Mouse (Mus musculus): ENCODE measurements around the gene B230118H07Rik.
"Not testable (repeated sequence)": the region's sequence is repeated elsewhere in the genome, so short reads cannot be mapped to it uniquely, and the experiment has no call there.

The B230118H07Rik gene

DNA sequence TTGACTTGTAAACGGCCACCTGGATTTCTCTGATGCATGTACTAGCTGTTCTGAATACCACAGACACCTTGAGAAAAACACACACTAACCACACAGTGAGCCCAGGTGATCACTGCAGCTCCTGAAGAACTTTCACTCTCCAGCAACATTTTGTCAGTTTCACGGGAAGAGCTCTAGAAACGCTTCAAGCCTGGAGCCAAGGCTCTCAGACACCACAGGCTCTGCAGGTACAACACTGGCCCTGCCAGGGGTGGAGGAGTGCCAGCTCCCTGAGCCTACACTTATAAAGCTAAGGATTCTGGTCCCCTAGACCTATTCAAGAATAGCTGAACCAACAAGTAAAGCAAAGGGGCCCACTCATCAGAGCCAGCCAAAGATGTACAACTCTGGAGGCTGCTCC is 67.9 kb downstream of the B230118H07Rik start:
- no peak for DNase-seq

DNA sequence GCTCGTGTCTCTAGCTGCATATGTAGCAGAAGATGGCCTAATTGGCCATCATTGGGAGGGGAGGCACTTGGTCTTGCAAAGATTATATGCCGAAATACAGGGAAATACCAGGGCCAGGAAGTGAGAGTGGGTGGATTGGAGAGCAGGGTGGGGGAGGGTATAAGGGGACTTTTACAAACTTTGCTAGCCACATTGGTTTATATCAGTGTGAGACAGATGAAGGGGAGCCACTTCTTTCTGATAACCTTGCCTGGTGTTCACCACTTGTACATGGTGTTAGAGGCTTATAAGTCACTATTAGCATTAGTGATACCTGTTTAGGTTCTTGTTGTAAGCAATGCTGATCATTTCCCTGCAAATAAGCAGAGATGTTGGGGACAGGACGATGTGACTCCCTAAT is 68.4 kb downstream of the B230118H07Rik start:
- no peak for DNase-seq

DNA sequence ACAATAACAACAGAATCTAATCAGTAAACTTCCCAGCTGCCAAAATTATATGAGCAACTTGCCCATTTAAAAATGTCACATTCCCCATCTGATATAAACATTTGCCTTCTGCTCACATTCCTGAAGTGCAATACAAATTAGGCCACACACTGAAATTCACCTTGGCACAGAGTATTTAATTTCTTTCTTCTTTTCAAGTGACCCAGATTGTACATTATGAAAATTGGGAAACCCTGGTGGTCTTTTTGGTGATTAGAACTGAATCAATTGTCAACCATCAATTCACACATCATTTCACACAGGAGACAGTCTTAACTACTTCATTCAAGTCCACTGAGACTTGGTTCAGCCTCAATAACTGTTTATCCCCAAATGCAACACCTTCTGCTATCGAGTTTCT is 68.9 kb downstream of the B230118H07Rik start:
- no peak for DNase-seq

DNA sequence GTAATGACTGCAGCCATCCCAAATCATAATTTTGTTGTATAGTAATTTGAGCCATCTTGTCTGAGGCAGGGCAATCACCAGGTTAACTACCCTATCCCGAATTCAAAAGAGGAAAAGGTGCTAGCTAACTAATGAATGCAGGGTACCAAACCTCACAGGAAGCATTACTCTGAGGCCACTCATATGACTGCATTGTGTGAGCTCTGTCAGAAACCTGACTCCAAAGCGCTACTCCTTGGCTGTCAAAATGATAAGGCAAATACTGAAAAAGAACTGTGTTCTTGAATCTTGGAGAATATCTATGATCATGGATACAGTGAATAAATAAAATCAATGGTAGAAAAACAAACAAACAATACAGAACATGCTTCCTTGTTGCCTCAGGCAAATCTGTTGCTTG is 69.3 kb downstream of the B230118H07Rik start:
- no peak for DNase-seq

DNA sequence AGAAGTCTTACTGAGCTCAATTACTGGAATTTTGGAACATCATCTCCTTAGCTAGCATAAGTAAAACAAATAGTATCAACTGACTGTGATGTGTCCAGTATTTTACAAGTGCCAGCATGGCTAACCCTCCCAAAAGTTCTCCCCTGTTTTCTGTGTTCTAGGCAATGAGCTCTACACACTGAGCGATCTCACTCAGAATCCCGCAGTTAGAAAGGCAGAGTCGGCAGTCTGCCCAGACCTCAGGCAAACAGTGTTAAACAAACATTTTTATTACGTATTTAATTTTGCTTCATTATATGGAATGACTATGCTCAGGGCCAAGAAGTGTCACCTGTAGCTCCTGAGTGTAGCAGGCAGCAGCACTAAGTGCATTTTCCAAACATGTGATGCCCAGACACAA is 72.1 kb downstream of the B230118H07Rik start:
- DNase-seq = no peak

DNA sequence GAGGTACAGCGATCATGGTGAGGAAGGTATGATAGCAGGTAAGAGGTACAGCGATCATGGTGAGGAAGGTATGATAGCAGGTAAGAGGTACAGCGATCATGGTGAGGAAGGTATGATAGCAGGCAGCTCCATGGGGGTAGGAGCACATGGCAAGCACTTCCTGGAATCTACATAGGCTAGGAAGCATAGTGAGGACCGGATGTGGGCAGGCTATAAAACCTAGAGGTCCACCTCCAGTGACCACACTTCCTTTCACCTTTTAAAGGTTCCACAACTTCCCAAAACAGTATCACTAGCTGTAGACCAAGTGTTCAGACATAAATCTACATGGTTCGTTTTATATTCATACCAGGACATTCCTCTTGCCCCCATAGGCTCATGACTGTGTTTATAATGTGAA is 80.1 kb downstream of the B230118H07Rik start:
- no peak for DNase-seq

DNA sequence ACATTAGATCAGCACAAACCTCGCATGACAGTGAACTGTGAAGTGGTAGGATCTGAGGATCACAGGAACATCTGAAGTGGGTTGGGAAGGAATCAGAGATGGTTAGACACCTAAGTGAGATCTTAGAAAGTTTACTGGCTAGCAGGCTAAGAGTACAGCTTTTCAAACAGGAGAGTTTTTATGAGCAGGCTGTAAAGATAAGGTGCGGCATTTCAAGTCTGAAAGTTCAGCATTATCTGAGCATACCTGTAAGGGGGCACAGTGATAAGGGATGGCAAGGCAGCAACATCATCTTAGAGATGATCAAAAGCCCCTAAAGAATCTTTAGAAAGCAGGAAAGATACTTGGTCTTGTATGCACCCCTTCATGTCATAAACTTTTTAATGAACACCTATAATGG is 81.8 kb downstream of the B230118H07Rik start:
- DNase-seq = no peak

DNA sequence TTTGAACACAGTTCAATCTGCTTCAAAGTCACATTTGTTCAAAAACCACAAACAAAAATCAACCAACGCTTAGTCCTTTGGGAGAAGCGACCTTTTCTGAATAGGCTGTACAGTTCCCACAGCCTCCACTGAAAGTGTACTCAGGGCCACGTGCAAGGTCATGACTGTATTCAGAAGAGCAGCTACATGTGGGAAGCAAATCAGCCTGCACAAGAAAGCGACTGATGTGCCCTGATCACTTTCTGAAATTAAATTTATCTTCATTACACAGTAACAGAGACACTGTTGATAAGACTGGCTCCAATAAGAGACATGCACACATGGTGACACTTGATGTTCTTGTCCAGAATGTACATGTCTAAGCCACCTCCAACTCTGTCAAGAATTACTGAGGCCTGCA is 85.6 kb downstream of the B230118H07Rik start:
- DNase-seq = no peak

DNA sequence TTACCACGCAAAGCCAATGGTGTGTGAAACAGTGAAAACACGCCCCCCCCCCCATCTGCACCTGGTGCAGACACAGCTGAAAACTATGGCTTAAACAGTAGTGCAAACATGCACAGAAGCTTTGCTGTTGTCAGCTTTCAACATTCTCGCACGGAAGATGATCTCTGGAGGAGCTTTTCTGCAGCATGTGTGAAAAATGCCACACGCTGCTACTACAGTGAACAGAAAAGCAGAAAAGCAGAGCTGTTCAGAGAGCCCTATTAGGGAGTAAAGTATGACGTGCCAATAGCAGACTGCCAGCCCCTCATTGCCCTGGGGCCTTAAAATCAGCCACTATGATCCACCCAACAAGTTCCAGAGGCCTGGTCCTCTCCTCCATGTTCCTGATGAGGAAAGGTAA is 86.1 kb downstream of the B230118H07Rik start:
- no peak for DNase-seq

DNA sequence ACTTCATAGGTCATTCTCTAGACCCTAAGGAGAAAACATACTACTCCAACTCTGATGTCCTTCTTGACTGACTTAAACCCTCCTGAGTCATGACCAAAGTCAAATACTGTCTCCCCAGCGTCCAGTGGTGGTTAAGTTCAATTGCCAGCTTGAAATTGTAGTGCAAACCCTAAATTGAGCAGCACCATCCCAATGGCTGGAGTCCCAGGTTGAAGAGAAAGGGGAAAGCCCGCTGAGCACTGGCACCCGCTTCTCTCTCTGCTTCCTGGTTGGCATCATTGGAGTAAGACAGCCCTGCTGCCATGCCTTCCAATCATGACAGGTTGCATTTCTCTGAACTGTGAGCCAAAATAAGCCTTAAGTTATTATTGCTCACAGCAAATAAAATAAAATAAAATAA is 89.9 kb downstream of the B230118H07Rik start:
- no peak for DNase-seq

DNA sequence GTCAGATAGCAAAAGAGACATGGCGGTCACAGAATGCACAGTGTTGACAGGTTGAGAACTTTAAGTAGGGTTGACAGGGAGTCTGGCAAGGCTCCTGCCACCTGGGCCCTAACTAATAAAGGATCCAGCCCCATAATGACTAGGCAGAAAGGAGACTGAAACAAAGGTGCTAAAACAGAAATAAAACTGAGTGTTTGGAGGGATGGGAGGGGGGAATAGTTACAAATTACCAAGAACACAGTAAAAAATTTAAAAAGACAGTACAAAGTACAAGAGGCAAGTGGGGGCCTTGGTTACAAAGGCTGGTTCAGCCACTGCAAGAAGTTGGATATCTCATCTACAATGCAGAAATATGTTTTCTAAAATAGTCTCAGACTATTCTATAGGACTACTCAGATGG is 93.4 kb downstream of the B230118H07Rik start:
- DNase-seq = no peak

DNA sequence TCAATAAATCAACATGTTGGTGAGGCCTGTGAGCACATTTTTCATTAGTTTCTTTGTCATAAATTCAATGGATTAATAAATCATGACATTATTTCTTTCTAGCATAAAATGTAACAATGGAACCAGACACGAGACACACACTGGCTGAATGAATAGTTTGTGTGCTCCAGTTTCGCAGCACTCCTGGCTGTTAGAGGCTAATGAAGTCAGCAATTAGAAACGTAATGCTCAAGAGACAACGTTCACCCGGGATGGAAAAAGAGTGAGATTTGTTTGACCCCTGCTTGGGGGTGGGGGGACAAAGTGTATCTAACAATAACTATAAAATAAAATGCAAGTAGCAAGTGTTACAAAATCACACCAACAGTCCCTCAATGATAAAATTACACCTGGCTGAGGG is 95.5 kb downstream of the B230118H07Rik start:
- DNase-seq = no peak

DNA sequence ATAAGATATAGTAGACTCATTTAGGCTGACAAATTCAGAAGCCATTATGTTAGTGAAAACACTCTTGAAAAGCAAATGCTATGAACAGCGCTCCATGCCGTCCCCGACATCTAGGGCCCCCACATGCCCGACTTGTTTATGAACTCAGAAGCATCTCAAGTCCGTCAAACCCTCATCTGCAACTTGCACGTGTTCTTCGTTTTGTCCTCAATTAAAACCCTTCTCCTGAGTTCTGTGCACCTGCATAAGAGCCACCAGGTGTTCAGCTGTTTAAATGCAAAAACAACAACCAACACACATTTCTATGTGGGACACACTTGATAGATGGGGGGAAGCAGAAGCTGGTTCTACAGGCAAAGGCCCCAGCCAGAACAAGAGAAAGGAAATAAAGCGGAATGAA is 97.0 kb downstream of the B230118H07Rik start:
- no peak for DNase-seq

DNA sequence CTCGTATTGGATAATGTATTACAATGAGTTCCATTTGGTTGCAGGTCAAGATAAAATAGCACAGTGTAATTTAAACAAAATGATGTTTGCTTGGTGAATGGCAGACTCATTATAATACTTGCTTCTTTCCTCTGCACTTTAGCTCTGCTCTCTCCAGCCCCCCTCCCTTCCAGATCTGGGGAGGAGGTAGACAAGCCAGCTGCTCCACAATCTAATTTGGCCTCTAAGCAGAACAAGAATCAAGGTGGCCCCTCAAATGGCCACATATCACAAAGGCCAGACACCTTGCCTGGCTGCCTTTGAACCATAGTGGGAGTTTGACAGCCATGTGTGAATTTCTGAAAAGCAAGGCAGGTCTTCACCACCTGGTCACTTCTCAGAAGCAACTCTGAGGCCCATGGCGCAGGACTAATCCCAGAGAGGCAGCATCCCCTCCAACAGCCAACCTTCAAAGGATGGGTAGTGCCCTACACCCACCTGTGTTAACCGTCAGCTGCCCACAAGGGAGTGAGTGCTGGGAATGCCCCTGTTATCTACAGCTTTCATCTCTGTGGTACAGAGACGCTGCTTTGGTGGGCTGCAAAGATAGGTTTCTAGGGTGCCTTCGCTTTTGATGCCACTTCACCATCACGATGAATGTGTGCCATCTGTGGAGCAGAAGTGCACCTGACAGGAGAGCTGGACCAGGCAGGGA is 98.2 kb downstream of the B230118H07Rik start:
- no peak for DNase-seq

DNA sequence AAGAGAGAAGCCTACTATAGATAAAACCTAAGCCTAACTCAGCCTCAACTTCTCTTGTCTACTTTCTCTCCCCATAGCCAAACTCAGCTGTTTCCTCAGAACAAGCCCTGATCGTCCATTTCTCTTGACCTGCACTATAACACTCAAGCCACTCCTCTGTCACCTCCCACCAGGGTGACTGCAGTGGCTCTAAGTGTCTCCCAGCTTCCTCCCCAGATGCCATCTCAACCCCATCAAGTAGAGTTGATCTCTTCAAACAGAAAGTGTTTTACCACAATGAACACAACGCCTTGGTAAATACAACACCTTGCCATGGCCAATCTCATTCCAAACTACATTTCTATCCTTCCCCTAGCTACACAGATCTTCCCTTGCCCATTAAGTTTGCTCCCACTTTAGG is 99.2 kb downstream of the B230118H07Rik start:
- no peak for DNase-seq

DNA sequence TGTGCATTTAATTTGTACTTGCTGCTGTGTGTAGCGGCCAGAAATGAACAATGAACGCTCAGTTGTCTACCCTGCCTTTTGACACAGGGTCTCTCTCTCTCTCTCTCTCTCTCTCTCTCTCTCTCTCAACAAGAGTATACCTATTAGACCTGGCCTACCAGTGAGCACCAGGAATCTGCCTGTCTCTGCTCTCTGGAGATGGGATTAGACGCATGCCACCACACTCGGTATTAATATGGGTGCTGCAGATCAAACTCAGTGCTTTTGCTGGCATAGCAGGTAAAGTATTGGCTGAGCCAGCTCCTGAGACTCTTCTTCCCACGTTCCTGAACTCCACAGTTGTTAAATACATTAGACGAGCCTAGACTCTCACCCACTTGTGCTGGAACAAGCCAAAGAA is 100.5 kb downstream of the B230118H07Rik start:
- DNase-seq = no peak

DNA sequence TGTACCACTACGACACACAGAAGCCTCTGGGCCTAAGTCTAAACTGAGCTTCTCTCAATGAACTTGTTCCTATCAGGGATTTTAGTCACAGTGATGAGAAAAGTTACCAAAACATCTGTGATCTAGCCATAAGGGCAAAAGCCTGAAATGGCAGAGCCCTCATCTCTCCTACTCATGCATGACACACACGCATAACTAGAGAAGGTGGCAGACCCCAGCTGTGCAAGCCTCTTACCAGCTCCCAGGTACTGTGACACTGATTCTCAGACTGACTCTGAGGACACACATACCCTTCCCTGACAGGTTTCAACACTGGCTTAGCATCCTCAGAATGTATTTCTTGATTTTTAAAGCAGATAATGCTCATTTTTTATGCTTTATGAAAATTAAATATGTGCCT is 103.7 kb downstream of the B230118H07Rik start:
- no peak for DNase-seq

DNA sequence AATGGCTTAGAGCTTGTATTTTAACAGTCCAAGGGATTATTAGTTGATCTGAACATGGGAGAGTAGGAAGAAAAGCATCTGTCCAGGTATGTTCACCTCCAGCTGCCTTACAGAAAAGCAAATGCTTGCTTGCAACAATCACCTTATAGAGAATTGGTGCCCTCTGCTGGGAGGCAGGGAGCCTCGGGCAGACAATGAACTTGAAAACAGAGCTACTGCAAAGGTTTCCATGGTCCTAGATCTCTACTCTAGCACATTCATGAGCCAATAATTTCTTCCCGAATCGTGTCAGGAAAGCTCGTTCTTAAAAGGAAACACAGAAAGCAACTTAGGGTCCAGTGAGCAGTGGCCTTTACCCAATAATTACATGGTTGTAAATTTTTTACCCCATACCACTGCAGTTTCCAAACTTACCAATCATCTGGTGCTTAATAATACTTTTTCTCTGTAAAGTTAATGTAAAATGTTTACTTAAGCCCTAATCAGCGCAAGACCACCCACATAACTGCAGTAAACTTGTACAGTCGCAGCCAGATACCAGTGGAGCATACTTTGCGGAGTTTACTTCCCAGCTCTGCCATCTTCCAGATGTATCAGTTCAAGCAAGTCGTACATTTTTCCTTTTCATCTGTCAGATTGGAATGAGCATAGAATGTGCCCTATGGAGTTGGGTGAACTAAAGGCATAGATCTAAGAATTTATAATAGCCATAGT is 105.5 kb downstream of the B230118H07Rik start:
- no peak for DNase-seq

DNA sequence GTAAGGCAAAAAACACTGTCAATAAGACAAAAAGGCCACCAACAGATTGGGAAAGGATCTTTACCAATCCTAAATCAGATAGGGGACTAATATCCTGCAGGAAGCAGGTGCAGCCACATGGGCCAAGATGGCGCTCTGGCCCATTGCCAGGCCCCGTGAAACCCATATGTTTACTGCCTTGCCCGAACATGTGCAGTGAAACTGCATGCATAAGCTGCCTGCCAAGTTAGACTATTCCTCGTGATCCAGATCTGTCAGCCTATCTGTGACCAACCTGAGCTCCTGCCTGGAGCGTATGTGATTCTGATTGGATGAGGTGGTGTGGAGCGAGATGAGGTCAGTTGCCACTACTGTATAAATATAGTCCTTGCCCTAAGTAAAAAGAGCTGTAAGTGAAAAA is 112.4 kb downstream of the B230118H07Rik start:
- not testable (repeated sequence) for DNase-seq

DNA sequence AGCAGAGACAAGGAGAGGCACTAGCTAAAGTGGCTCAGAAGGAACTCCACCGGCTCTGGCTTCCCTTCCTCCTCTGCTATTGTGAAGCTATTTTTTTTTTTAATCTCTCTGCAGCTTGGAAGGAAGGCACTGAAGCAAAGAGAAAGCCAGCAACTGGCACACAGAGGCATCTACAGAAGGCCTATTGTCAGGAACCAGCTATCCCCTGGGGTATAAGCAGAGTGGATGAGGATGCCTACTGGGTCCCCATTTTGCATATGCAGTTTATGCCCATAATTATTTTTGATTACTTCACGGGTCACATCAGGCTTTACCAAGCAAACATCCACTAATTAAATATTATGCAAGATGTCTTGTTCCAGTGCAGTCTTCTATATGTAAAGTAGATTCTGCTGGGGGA is 115.6 kb downstream of the B230118H07Rik start:
- no peak for DNase-seq

DNA sequence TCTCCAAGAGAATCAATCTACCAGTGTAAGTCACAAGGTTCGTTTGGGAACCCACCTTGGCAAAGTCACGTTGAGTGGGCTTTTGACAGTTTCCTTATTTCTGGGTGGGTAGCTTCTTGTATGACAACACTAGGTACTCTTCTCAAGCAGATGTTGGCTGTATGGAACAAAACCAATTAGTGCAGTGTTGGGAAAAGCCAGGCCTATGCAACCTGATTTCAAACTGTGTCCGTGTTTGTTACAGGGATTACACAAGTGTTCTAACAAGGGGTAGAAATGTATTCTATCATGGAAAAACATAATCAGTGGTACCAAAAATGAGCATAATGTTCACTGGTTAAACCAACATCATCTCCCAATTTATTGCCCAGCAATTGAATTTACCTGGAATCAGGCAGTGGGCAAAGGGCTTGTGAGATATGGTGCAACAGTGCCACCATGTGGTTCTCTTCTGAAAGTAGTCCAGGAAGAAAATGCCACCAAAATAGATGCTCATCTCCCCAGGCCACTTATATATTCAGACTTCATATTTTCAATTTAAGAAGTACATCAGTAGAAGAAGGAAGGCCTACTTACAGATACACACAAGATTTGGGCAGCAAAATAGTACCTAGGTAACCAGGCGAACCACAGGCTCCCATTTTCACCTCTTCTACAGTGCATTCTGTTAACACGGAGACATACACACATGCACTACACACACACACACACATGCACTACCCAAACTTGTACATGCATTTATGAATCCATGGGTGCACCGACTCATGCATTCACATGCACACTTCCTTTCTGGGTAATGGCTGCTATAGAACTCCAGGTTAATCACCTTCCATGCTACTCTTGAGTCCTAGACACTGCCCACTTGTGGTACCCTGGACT is 123.6 kb downstream of the B230118H07Rik start:
- peak; percentile 7 for DNase-seq

DNA sequence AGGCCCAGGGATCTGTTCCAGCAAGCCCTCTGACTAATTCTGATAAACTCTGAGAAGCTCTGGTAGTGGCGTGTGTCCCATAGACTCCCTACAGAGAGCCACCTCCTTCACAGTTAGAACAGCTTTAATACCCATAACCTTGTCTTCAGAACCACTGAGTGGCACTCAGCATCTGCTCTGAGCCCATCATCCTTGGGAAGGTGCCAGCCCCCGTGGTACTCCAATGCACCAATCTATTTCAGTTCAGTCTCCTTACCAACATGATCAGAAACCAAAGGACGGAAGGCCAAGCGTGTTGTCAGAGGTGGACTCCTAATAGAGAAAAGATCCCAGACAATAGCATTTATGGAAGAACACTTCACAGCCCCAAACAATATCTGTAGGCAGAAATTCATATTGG is 124.2 kb downstream of the B230118H07Rik start:
- DNase-seq = no peak

DNA sequence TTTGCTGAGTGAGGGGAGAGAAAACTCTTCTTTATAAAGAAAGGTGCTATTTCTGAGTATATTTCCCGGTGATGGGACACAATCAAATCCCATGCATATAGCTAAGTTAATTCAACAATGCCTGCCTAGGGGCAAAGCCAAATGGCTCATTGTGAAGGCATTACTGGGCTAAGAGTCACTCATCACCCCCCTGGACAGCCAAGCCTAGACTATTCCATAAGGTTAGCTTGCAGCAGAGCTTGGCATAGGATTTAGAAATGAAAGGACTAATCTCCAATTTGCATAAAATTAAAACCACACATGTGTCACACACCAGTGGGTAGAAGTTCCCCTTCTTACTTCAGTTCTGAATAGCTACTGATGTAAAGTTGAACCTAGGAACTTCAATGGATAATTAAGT is 128.8 kb downstream of the B230118H07Rik start:
- DNase-seq = no peak

DNA sequence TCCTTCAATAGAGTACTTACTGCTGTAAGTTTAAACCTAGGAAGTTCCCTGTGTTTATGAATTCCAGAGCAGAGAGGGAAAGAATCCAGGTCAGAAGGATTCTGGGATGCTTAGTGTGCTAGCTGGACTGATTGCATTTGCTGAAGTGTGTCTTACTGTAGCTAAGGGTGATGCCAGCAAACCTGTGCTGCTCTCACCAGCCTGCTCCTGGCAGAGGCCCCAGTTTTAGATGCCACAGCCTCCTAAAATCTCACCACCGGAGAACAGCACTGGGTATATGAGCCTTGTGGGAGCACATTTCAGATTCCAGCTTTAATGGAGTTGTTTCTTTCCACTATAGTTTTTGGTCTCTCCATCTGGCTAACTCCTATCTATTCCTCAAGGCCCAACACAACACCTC is 129.4 kb downstream of the B230118H07Rik start:
- no peak for DNase-seq
